Mouse (Mus musculus) embryonic facial prominence, embryonic 14.5 days (tissue): ENCODE results near the gene Gm49368. TPM values are rescaled to one million over a fixed set of nuclear protein-coding genes. Genes with fewer than 3 reads are reported as not detected.

Experiments used
- ATAC-seq: fragments of 200-750 bp; cut with Nextera tagmentation; 2 replicates; pipeline ENCODE4 v1.8.0; 2017; ENCODE audit warnings: low read depth, moderate number of reproducible peaks, moderate TSS enrichment
- DNase-seq: peaks from one replicate; pipeline ENCODE4 v3.0.0-alpha.2; 2015; ENCODE audit warnings: low spot score
- H3K27ac ChIP-seq: fragments of 300-500 bp; sonication (generic); replicated peaks from 2 replicates; pipeline ENCODE4 v1.5.1; 2014; ENCODE audit warnings: low read depth, mild to moderate bottlenecking, low read length, moderate library complexity
- H3K27me3 ChIP-seq: fragments of 300-500 bp; sonication (generic); replicated peaks from 2 replicates; pipeline ENCODE4 v1.6.1; 2014; ENCODE audit warnings: low read length; ENCODE audit not compliant: control insufficient read depth, insufficient read depth
- H3K36me3 ChIP-seq: fragments of 300-500 bp; sonication (generic); 2 replicates; pipeline ENCODE4 v1.6.1; 2014; ENCODE audit warnings: low read length, mixed read lengths; ENCODE audit not compliant: control insufficient read depth, insufficient read depth
- H3K4me1 ChIP-seq: fragments of 300-500 bp; sonication (generic); 2 replicates; pipeline ENCODE4 v1.6.1; 2014; ENCODE audit warnings: antibody characterized with exemption, low read length; ENCODE audit not compliant: control insufficient read depth, insufficient read depth
- H3K4me2 ChIP-seq: fragments of 300-500 bp; sonication (generic); 2 replicates; pipeline ENCODE4 v1.6.1; 2014; ENCODE audit warnings: low read depth, mild to moderate bottlenecking, low read length, moderate library complexity, mixed read lengths
- H3K4me3 ChIP-seq: fragments of 300-500 bp; sonication (generic); 2 replicates; pipeline ENCODE4 v1.5.1; 2014; ENCODE audit warnings: low read depth, mild to moderate bottlenecking, low read length
- H3K9ac ChIP-seq: fragments of 300-500 bp; sonication (generic); 2 replicates; pipeline ENCODE4 v1.6.1; 2014; ENCODE audit warnings: low read depth, mild to moderate bottlenecking, low read length, moderate library complexity, mixed read lengths
- H3K9me3 ChIP-seq: fragments of 300-500 bp; sonication (generic); 2 replicates; pipeline ENCODE4 v1.6.1; 2016; ENCODE audit warnings: low read length; ENCODE audit not compliant: control insufficient read depth
- WGBS: fragments of 180-500 bp; shearing (Covaris S2); extraction: QIAGEN DNeasy Blood & Tissue Kit; methylation state at CpG from one replicate; pipeline ENCODE4 v1.1.7; 2014; 5-methylcytosine and 5-hydroxymethylcytosine counted together
- polyA plus RNA-seq: library from polyadenylated mRNA; unstranded; fragments of >200 nt; fragmentation: Nextera tagmentation; extraction: Ambion mirVana; gene quantifications from 2 replicates; pipeline ENCODE4 v1.2.1, GENCODE M21; 2014

Gene Gm49368
- polyA plus RNA-seq, 1 experiment from 2014 or later = not detected

DNA sequence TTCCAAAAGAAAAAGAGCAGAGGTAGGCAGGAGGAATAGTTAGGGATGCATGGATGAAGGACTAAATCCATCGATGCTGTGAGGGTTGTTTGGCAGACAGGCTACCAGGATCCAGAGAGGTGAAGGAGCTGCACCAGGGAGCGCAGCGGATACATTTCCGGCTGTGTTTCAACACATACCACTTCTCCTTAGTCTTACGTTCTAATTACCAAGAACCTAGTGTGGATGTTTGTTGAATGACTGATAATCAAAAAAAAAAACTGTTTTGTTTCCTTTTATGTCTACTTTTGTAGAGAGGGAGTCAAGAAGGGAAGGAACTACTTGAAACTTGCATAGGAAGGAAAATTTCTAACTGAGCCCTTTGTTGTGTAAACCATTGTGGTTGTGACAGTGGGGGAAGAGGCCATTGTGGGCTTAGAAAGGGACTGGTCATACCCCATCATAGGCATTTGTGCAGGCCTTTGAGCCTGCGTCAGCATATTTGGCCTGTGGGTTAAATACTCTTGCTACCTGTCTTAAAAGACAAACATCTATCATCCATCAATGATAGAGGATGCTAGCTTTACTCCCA lies 813 bp downstream of the Gm49368 start:
- ATAC-seq (no peak), DNase-seq (no peak)
- no peak overlapping the region for H3K4me3 ChIP-seq
- H3K4me1 ChIP-seq = no peaks in the 10 kb centered on the region
- H3K4me2 ChIP-seq = no peak overlapping the region
- H3K36me3 ChIP-seq = no peaks in the 10 kb centered on the region
- H3K9ac ChIP-seq = no peak overlapping the region
- H3K27ac ChIP-seq = no peak overlapping the region
- H3K27me3 ChIP-seq = no peaks in the 10 kb centered on the region
- H3K9me3 ChIP-seq = no peaks in the 10 kb centered on the region
- WGBS = 76% methylated on average over 6 of the region's 6 CpGs

GRCm38 (mm10) chr7:128065547-128065946 lies 3.1 kb downstream of the Gm49368 start:
- no peak for DNase-seq
- Histone ChIP-seq H3K4me3 (no peak overlapping the region), H3K9me3 (no peaks in the 10 kb centered on the region), H3K4me1 (no peaks in the 10 kb centered on the region), H3K36me3 (no peaks in the 10 kb centered on the region), H3K27ac (no peak overlapping the region), H3K9ac (no peak overlapping the region), H3K4me2 (no peak overlapping the region), H3K27me3 (no peaks in the 10 kb centered on the region)
- WGBS = 79% methylated on average over 5 of the region's 5 CpGs
- no peak for ATAC-seq

- H3K4me3 ChIP-seq = no peak overlapping the region
- 73% methylated on average over 3 of the region's 3 CpGs for WGBS
These were observed 5.4 kb downstream of the Gm49368 start for GRCm38 (mm10) chr7:128067847-128068246.

GRCm38 (mm10) chr7:128069844-128070243 lies 7.4 kb downstream of the Gm49368 start:
- no peak overlapping the region for H3K4me2 ChIP-seq
- no peaks in the 10 kb centered on the region for H3K36me3 ChIP-seq
- 73% methylated on average over 2 of the region's 2 CpGs for WGBS
- no peaks in the 10 kb centered on the region for H3K9me3 ChIP-seq
- no peak overlapping the region for H3K4me3 ChIP-seq
- no peak overlapping the region for H3K9ac ChIP-seq
- ATAC-seq (no peak), DNase-seq (no peak)
- H3K27ac ChIP-seq = no peak overlapping the region
- H3K4me1 ChIP-seq = no peaks in the 10 kb centered on the region
- H3K27me3 ChIP-seq = no peaks in the 10 kb centered on the region

More at GRCm38 (mm10) chr7:128067847-128068246, 5.4 kb downstream of the Gm49368 start:
- no peaks in the 10 kb centered on the region for H3K9me3 ChIP-seq
- H3K27ac ChIP-seq = no peak overlapping the region
- no peaks in the 10 kb centered on the region for H3K36me3 ChIP-seq
- DNase-seq (no peak), ATAC-seq (no peak)
- H3K9ac ChIP-seq = no peak overlapping the region
- H3K4me1 ChIP-seq = no peaks in the 10 kb centered on the region
- H3K4me2 ChIP-seq = no peak overlapping the region
- no peaks in the 10 kb centered on the region for H3K27me3 ChIP-seq

- H3K9ac ChIP-seq = no peak overlapping the region
- 80% methylated on average over 4 of the region's 4 CpGs for WGBS
These were observed 9.3 kb downstream of the Gm49368 start for GRCm38 (mm10) chr7:128071816-128072215.

DNA sequence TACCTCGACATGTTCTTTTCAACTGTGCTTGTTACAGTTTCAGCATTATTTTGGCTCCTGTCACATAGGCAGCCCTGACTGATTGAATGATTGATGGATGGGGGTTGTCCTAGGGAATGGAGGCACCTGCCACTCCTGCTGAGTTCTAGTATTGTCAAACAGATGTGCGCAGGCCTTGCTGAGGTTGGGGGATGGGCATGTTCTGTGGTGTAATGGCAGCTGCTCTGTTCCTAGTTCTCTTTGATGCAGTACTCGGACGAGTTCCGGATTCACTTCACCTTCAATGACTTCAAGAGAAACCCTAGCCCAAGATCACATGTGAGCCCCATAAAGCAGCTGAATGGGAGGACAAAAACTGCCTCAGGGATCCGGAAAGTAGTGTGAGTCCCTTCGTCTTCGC lies 17.5 kb downstream of the Gm49368 start:
- Histone ChIP-seq H3K27me3 (no peaks in the 10 kb centered on the region), H3K27ac (no peak overlapping the region), H3K4me2 (no peak overlapping the region), H3K4me3 (no peak overlapping the region), H3K9me3 (no peaks in the 10 kb centered on the region), H3K36me3 (no peaks in the 10 kb centered on the region), H3K9ac (no peak overlapping the region), H3K4me1 (no peaks in the 10 kb centered on the region)
- ATAC-seq (no peak), DNase-seq (no peak)
- 77% methylated on average over 8 of the region's 8 CpGs for WGBS

More at GRCm38 (mm10) chr7:128071816-128072215, 9.3 kb downstream of the Gm49368 start:
- DNase-seq (no peak), ATAC-seq (no peak)
- H3K27ac ChIP-seq = no peak overlapping the region
- H3K27me3 ChIP-seq = no peaks in the 10 kb centered on the region
- H3K4me2 ChIP-seq = no peak overlapping the region
- no peaks in the 10 kb centered on the region for H3K36me3 ChIP-seq
- no peaks in the 10 kb centered on the region for H3K4me1 ChIP-seq
- no peaks in the 10 kb centered on the region for H3K9me3 ChIP-seq
- H3K4me3 ChIP-seq = no peak overlapping the region

DNA sequence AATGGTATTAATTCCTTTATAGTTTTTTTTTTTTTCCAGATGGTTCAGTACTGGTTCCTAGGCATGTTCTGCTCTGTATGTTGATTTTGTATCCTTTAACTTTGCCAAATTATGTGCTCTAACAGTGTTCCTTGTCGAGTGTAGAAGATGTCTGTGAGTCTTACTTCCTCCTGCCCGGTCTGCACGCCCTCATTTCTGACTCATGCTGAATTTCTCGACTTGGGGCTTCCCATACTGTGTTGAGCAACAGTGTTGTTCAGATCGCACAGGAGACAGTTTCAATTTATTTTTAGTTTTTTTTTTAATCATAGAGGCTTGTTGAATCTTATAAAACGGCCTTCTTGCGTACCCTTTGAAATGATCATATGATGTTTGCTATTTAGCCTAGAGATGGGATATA lies 26.7 kb downstream of the Gm49368 start:
- Histone ChIP-seq H3K27ac (no peak overlapping the region), H3K4me2 (no peak overlapping the region), H3K27me3 (no peaks in the 10 kb centered on the region), H3K9me3 (no peaks in the 10 kb centered on the region), H3K4me1 (no peaks in the 10 kb centered on the region), H3K36me3 (no peaks in the 10 kb centered on the region), H3K4me3 (no peak overlapping the region), H3K9ac (no peak overlapping the region)
- WGBS = 81% methylated on average over 7 of the region's 7 CpGs
- DNase-seq (no peak), ATAC-seq (no peak)

GRCm38 (mm10) chr7:128098135-128098534 lies 35.7 kb downstream of the Gm49368 start:
- 77% methylated on average over 1 of the region's 1 CpGs for whole genome bisulfite sequencing
- no peaks in the 10 kb centered on the region for H3K36me3 ChIP-seq
- no peaks in the 10 kb centered on the region for H3K9me3 ChIP-seq
- H3K27ac ChIP-seq = no peak overlapping the region
- no peaks in the 10 kb centered on the region for H3K4me1 ChIP-seq
- no peak overlapping the region for H3K4me3 ChIP-seq
- DNase-seq (no peak), ATAC-seq (no peak)
- H3K9ac ChIP-seq = no peak overlapping the region
- no peak overlapping the region for H3K4me2 ChIP-seq
- no peaks in the 10 kb centered on the region for H3K27me3 ChIP-seq

GRCm38 (mm10) chr7:128100742-128101357 lies 38.4 kb downstream of the Gm49368 start:
- no peak overlapping the region for H3K27ac ChIP-seq
- no peak for ATAC-seq
- WGBS = 46% methylated on average over 2 of the region's 2 CpGs
- H3K4me1 ChIP-seq = no peaks in the 10 kb centered on the region
- H3K9me3 ChIP-seq = no peaks in the 10 kb centered on the region
- H3K4me3 ChIP-seq = no peak overlapping the region
- H3K9ac ChIP-seq = no peak overlapping the region
- H3K36me3 ChIP-seq = no peaks in the 10 kb centered on the region
- no peak overlapping the region for H3K4me2 ChIP-seq
- no peak for DNase-seq
- no peaks in the 10 kb centered on the region for H3K27me3 ChIP-seq
